Mouse (Mus musculus) kidney, embryonic 14.5 days (tissue): ENCODE data around the gene Zbtb48. TPM values are rescaled to one million over a fixed set of nuclear protein-coding genes. Genes with fewer than 3 reads are reported as not detected.
A peak's percentile ranks its signal among the peaks of the same experiment; 100 is the strongest.

Experiments used
- ATAC-seq: fragments of 200-750 bp; cut with Nextera tagmentation; 2 replicates; pipeline ENCODE4 v1.8.0; 2017; ENCODE audit warnings: moderate number of reproducible peaks, mild to moderate bottlenecking, moderate TSS enrichment, moderate library complexity; ENCODE audit not compliant: low FRiP score, low TSS enrichment
- H3K27ac ChIP-seq: fragments of 300-500 bp; sonication (generic); 2 replicates; pipeline ENCODE4 v1.5.1; 2014; ENCODE audit warnings: low read depth, mild to moderate bottlenecking, low read length, moderate library complexity, mixed read lengths
- H3K27me3 ChIP-seq: fragments of 300-500 bp; sonication (generic); 2 replicates; pipeline ENCODE4 v1.6.1; 2014; ENCODE audit warnings: mild to moderate bottlenecking, low read length; ENCODE audit not compliant: control insufficient read depth, insufficient read depth
- H3K36me3 ChIP-seq: fragments of 300-500 bp; sonication (generic); 2 replicates; pipeline ENCODE4 v1.6.1; 2014; ENCODE audit warnings: low read length, mixed read lengths; ENCODE audit not compliant: control insufficient read depth, insufficient read depth
- H3K4me1 ChIP-seq: fragments of 300-500 bp; sonication (generic); 2 replicates; pipeline ENCODE4 v1.6.1; 2014; ENCODE audit warnings: low read length, mixed read lengths; ENCODE audit not compliant: control insufficient read depth, insufficient read depth
- H3K4me2 ChIP-seq: fragments of 300-500 bp; sonication (generic); replicated peaks from 2 replicates; pipeline ENCODE4 v1.6.1; 2014; ENCODE audit warnings: low read depth, mild to moderate bottlenecking, low read length
- H3K4me3 ChIP-seq: fragments of 300-500 bp; sonication (generic); 2 replicates; pipeline ENCODE4 v1.5.1; 2014; ENCODE audit warnings: mild to moderate bottlenecking, low read length
- H3K9ac ChIP-seq: fragments of 300-500 bp; sonication (generic); 2 replicates; pipeline ENCODE4 v1.6.1; 2014; ENCODE audit warnings: low read depth, mild to moderate bottlenecking, low read length, moderate library complexity
- H3K9me3 ChIP-seq: fragments of 300-500 bp; sonication (generic); 2 replicates; pipeline ENCODE4 v1.6.1; 2016; ENCODE audit warnings: low read length; ENCODE audit not compliant: control insufficient read depth
- WGBS: fragments of 180-500 bp; shearing (Covaris S2); extraction: QIAGEN DNeasy Blood & Tissue Kit; methylation state at CpG from one replicate; pipeline ENCODE4 v1.1.7; 2014; 5-methylcytosine and 5-hydroxymethylcytosine counted together
- polyA plus RNA-seq: library from polyadenylated mRNA; unstranded; fragments of >200 nt; fragmentation: Nextera tagmentation; extraction: Ambion mirVana; gene quantifications from 2 replicates; pipeline ENCODE4 v1.2.1, GENCODE M21; 2014

Gene Zbtb48
- polyA plus RNA-seq, 1 experiment from 2014 or later, result 19.0 TPM

DNA sequence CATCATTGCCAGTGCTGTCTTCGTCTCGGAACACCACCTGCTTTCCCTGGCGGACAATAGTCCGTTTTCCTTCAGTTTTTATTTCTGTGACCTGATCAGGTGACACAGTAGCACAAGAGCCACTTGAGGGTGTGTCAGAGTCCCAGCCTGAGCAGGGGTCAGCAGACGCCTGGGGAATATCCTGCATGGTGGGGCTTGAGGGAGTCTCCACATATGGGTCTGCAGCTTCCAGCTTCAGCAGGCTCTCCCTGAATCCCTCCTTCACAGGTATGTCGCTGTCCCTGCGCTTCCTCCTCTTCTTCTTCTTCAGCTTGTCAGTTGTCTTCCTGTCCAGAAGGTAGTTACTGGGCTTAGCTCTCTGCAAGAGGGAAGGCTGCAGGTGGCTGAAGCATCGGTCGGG lies 35.4 kb downstream of the Zbtb48 start:
- no peak overlapping the region for H3K4me3 ChIP-seq
- no peak overlapping the region for H3K9ac ChIP-seq
- ATAC-seq, result no peak
- peaks cover 40% of the 10 kb centered on the region for H3K36me3 ChIP-seq
- WGBS, result 91% methylated on average over 9 of the region's 9 CpGs
- H3K27ac ChIP-seq, result no peak overlapping the region
- no peaks in the 10 kb centered on the region for H3K27me3 ChIP-seq
- H3K9me3 ChIP-seq, result no peaks in the 10 kb centered on the region
- no peak overlapping the region for H3K4me2 ChIP-seq
- peaks cover 24% of the 10 kb centered on the region for H3K4me1 ChIP-seq

GRCm38 (mm10) chr4:151989110-151989488 lies 38.4 kb downstream of the Zbtb48 start:
- Histone ChIP-seq H3K9ac (peak overlapping the region; percentile 93; the same call in 1 of the 2 replicates), H3K4me3 (peak overlapping the region; percentile 87), H3K27me3 (no peaks in the 10 kb centered on the region), H3K4me2 (peak overlapping the region; percentile 70), H3K36me3 (peaks cover 47% of the 10 kb centered on the region), H3K4me1 (peaks cover 34% of the 10 kb centered on the region), H3K27ac (peak overlapping the region; percentile 87), H3K9me3 (no peaks in the 10 kb centered on the region)
- 0 out of 2 replicates have a peak, but pooled peaks have one; percentile 5 for ATAC-seq
- WGBS, result 26% methylated on average over 6 of the region's 6 CpGs

GRCm38 (mm10) chr4:151988342-151989109 lies 38.9 kb downstream of the Zbtb48 start, which contains the start of gene Thap3:
TSS of gene Thap3 (minus strand) at chr4:151988997.
- peak within 1 kb of the TSS; percentile 93 for H3K9ac ChIP-seq
- H3K27me3 ChIP-seq, result no peaks in the 10 kb centered on the region
- peak within 1 kb of the TSS; percentile 70 for H3K4me2 ChIP-seq
- H3K9me3 ChIP-seq, result no peaks in the 10 kb centered on the region
- peaks cover 47% of the 10 kb centered on the region for H3K36me3 ChIP-seq
- peak within 1 kb of the TSS; percentile 87 for H3K4me3 ChIP-seq
- H3K4me1 ChIP-seq, result peaks cover 32% of the 10 kb centered on the region
- WGBS, result under 1% methylated on average over 52 of the region's 54 CpGs
- peak; percentile 63 for ATAC-seq
- peak within 1 kb of the TSS; percentile 87 for H3K27ac ChIP-seq

DNA sequence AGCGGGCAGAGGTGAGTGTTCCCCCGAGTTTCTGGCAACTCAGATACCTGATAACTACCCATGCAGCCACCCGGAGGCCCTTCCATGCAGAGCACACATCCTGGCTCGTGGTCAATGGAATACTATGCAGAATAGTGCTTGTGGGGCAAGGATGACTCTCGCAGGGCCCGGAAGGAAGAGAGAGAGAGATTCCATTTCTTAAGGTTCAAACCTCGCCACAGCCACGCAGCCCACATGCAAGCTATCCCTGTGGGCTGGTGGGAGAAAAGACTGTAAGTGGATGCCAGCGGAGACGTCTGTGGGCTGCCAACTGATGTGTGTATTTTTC lies 39.5 kb downstream of the Zbtb48 start:
- H3K36me3 ChIP-seq, result peaks cover 49% of the 10 kb centered on the region
- H3K9me3 ChIP-seq, result no peaks in the 10 kb centered on the region
- WGBS, result 31% methylated on average over 10 of the region's 10 CpGs
- peak overlapping the region; percentile 87 for H3K27ac ChIP-seq
- no peaks in the 10 kb centered on the region for H3K27me3 ChIP-seq
- H3K4me2 ChIP-seq, result peak overlapping the region; percentile 70
- H3K9ac ChIP-seq, result peak overlapping the region; percentile 93
- H3K4me3 ChIP-seq, result peak overlapping the region; percentile 87
- ATAC-seq, result no peak
- peaks cover 31% of the 10 kb centered on the region for H3K4me1 ChIP-seq

- Histone ChIP-seq H3K9me3 (no peaks in the 10 kb centered on the region), H3K4me1 (peaks cover 31% of the 10 kb centered on the region), H3K36me3 (peaks cover 48% of the 10 kb centered on the region), H3K4me3 (no peak overlapping the region), H3K9ac (no peak overlapping the region), H3K4me2 (no peak overlapping the region), H3K27me3 (no peaks in the 10 kb centered on the region), H3K27ac (no peak overlapping the region)
- WGBS, result 62% methylated on average over 8 of the region's 8 CpGs
- no peak for ATAC-seq
Measured at GRCm38 (mm10) chr4:151986650-151987049, 40.8 kb downstream of the Zbtb48 start.

DNA sequence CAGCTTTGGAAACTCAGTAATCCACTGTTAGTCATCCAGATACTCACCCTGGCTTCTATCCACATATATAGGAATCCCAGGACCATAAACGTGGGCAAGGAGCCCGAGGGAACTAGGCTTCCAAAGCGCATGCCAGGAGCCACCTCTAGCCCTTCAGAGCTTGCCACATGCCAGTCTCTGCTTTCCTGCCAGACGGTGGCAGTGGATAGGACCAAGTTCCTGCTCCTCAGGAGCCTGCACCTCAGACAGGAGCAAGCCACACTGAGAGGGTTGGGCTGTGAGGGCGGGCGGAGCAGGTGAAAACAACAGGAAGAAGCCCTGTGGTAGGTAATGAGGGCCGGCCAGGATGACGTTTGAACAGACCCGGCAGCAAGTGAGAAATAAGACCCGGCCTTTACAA lies 41.6 kb downstream of the Zbtb48 start:
- peaks cover 31% of the 10 kb centered on the region for H3K4me1 ChIP-seq
- no peak overlapping the region for H3K4me3 ChIP-seq
- no peak overlapping the region for H3K9ac ChIP-seq
- H3K36me3 ChIP-seq, result peaks cover 46% of the 10 kb centered on the region
- H3K27ac ChIP-seq, result no peak overlapping the region
- H3K4me2 ChIP-seq, result no peak overlapping the region
- 19% methylated on average over 10 of the region's 10 CpGs for WGBS
- H3K9me3 ChIP-seq, result no peaks in the 10 kb centered on the region
- no peaks in the 10 kb centered on the region for H3K27me3 ChIP-seq
- ATAC-seq, result no peak

DNA sequence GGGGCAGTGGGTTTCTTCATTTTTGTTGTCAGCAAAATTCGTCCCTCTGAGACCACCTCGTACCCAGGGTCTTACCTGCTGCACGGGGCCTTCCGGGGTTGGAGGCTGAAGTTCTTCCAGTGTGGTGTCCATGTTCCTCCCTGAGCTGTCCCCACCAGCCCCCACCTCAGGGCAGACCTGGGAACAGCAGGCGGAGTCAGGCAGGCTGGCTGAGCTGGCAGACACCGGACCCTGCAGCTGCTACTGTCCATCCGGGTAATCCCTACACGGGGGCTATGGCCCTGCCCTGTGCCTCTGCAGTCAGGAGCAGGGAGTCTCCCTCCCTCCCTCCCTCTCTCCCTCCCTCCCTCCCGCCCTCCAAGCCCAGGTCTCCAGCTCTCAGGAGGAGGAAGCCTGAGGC lies 43.9 kb downstream of the Zbtb48 start:
- Histone ChIP-seq H3K4me3 (no peak overlapping the region), H3K27me3 (no peaks in the 10 kb centered on the region), H3K4me1 (peaks cover 27% of the 10 kb centered on the region), H3K27ac (no peak overlapping the region), H3K36me3 (peaks cover 52% of the 10 kb centered on the region), H3K9ac (no peak overlapping the region), H3K9me3 (no peaks in the 10 kb centered on the region), H3K4me2 (0 out of 2 replicates have a peak overlapping the region, but pooled peaks have one; percentile 10)
- ATAC-seq, result peak; percentile 37; the same call in 1 of the 2 replicates
- WGBS, result 30% methylated on average over 8 of the region's 9 CpGs

DNA sequence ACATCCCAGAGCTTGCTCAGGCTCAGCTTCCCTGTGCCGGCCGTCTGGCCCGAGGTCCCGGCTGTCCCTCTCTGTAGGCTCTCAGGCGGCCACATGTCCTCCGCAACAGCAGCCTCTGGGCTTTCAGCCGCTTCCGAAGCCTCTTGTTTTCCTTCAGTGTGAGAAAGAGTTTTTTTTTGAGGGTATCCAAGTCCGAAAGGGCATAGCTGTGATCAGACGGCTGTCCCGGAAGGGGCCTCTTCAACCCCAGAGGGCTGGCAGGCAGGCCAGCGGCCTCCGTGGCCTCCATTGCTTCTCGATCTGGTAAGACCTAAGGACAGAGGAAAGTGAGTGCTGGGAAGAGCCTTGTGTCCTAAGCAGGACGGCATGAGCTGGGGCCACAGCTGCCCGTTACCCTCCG lies 44.4 kb downstream of the Zbtb48 start:
- Histone ChIP-seq H3K27me3 (no peaks in the 10 kb centered on the region), H3K4me1 (peaks cover 24% of the 10 kb centered on the region), H3K9ac (no peak overlapping the region), H3K27ac (no peak overlapping the region), H3K9me3 (no peaks in the 10 kb centered on the region), H3K4me2 (no peak overlapping the region), H3K4me3 (no peak overlapping the region), H3K36me3 (peaks cover 55% of the 10 kb centered on the region)
- WGBS, result 50% methylated on average over 17 of the region's 17 CpGs
- no peak for ATAC-seq

- no peak overlapping the region for H3K9ac ChIP-seq
- H3K4me2 ChIP-seq, result no peak overlapping the region
- no peak overlapping the region for H3K27ac ChIP-seq
- no peaks in the 10 kb centered on the region for H3K27me3 ChIP-seq
- no peaks in the 10 kb centered on the region for H3K9me3 ChIP-seq
- 13% methylated on average over 5 of the region's 5 CpGs for WGBS
- peaks cover 13% of the 10 kb centered on the region for H3K4me1 ChIP-seq
- H3K4me3 ChIP-seq, result no peak overlapping the region
- peaks cover 67% of the 10 kb centered on the region for H3K36me3 ChIP-seq
- ATAC-seq, result peak; percentile 46
Measured at GRCm38 (mm10) chr4:151981363-151981762, 46.1 kb downstream of the Zbtb48 start.
